Mouse (Mus musculus): Measurements from ENCODE around the gene C1qc. TPM values are rescaled to one million over a fixed set of nuclear protein-coding genes. Genes with fewer than 3 reads are reported as not detected.
A peak's percentile ranks its signal among the peaks of the same experiment; 100 is the strongest.

C1qc gene
- polyA plus RNA-seq, 1 experiment from 2014 or later = 24.2 TPM

DNA sequence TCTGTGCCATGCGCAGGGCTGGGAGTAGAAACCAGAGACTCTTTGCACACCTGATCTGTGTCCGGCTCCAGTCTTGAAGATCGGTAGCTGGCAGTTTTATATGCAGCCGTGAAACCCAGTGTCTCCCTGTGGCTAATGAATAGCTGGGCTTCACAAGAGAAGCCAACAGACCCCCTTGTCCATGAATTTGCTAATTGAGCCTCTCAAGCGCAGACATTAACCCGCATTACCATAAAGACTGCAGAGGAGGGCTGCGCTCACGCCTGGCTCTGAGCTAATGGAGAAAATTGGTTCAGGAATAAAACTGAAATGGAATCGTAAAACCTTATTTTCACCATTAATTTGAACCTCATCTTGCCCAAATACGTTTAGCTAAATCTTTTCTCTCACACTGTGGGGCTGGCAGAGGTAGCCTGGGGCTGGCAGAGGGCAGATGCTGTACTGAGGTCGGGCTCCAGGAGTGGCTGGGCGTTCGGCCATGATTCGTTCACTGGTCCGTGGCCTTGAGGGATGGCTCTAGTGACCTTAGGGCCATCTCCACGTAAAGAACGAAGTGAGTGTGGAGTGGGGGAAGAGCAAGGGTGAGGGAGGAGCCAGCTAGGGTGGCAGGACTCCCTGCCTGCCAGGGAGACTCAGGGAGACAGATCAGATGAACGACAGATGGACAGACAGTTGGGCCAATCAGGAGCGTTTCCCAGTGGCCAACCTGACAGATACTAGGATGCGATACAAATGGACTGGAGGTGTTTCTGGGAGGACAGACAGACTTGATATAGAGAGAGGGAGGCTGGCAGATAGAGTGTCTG lies 23.7 kb upstream of the C1qc start:
- Histone ChIP-seq H3K27ac (replicated peaks) (peak overlapping the region; percentile 43; the same call in 1 of the 2 replicates), H3K4me1 (replicated peaks) (peaks cover 33% of the 10 kb centered on the region), H3K9me3 (no peaks in the 10 kb centered on the region), H3K4me2 (no peak overlapping the region), H3K27me3 (no peaks in the 10 kb centered on the region; the same call in 1 of the 2 replicates), H3K4me3 (no peak overlapping the region), H3K9ac (no peak overlapping the region), H3K36me3 (no peaks in the 10 kb centered on the region)
- no peak for ATAC-seq (ENCODE audit: low FRiP score, low read depth)
- 36% methylated on average over 20 of the region's 20 CpGs for WGBS

DNA sequence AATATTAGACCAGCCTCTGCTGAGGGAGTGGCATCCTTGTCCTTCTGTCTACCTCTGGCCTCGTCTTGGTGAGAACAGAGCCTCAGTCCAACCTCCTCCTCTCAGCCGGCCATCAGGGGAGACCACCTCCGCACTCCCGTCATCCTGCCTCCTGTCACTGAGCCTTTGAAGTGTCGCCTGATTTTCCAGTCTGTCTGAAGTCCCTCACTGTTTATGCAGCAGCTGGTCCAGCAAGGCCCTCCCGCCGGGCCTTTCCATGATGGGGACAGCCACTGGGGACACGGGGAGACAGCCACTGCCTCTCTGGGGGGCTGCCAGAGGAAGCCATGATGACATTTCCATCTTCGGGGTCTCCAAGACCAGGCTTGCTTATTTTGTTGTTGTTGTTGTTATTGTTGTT lies 20.0 kb upstream of the C1qc start:
- Histone ChIP-seq H3K36me3 (no peaks in the 10 kb centered on the region), H3K9ac (no peak overlapping the region), H3K4me1 (replicated peaks) (peaks cover 41% of the 10 kb centered on the region), H3K27me3 (peaks cover 6% of the 10 kb centered on the region; the same call in 1 of the 2 replicates), H3K4me2 (no peak overlapping the region), H3K27ac (replicated peaks) (no peak overlapping the region), H3K4me3 (no peak overlapping the region), H3K9me3 (no peaks in the 10 kb centered on the region)
- 9% methylated on average over 9 of the region's 9 CpGs for WGBS
- no peak for ATAC-seq (ENCODE audit: low FRiP score, low read depth)

DNA sequence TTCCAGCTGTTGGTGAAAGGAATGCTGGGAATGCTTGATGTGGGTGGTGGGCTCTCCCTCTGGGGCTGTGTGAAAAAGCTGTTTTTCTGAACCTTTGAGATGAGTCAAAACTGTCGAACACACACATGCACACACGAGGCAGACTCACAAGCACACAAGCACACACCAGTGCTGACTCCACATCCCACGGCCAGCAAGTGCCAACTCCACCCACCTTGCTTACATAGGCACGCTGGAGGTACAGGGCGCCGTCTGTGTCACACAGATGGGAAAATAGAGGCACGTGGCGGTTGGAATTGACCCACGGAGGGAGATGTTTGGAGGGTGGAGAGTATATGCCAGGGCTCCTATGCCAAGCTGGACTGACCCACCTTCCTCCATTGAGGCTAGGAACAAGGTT lies 18.9 kb upstream of the C1qc start:
- Histone ChIP-seq H3K4me2 (peak overlapping the region; percentile 34; the same call in 1 of the 2 replicates), H3K27me3 (peaks cover 7% of the 10 kb centered on the region; the same call in 1 of the 2 replicates), H3K9ac (no peak overlapping the region), H3K27ac (replicated peaks) (no peak overlapping the region), H3K9me3 (no peaks in the 10 kb centered on the region), H3K36me3 (no peaks in the 10 kb centered on the region), H3K4me3 (no peak overlapping the region), H3K4me1 (replicated peaks) (peaks cover 32% of the 10 kb centered on the region)
- 37% methylated on average over 9 of the region's 9 CpGs for WGBS
- ATAC-seq (ENCODE audit: low FRiP score, low read depth) = no peak

DNA sequence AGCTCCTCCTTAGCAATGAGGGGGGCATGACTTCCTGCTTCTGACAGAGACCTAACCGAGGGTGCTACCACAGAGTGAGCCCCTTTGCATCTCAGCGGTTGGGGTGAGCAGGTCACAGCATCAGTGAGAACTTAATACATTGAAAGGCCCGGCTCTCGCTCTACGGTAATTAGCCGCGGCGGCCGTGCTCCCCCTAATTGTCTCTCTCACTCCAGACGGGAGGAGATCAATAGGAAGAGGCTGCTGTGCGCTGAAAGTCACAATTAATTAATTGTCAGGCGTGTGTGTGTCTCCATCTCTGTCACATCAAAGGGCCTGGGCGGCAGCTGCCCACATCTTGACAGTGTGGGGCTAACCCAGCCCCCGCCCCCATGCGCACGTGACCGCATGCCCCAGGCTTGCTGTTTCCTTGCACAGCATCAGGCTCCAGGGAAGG lies 18.4 kb upstream of the C1qc start:
- Histone ChIP-seq H3K4me1 (replicated peaks) (peaks cover 28% of the 10 kb centered on the region), H3K4me3 (no peak overlapping the region), H3K36me3 (no peaks in the 10 kb centered on the region), H3K9ac (no peak overlapping the region), H3K27ac (replicated peaks) (no peak overlapping the region), H3K27me3 (peaks cover 9% of the 10 kb centered on the region; the same call in 1 of the 2 replicates), H3K9me3 (no peaks in the 10 kb centered on the region), H3K4me2 (peak overlapping the region; percentile 34)
- WGBS = 1% methylated on average over 17 of the region's 17 CpGs
- ATAC-seq (ENCODE audit: low FRiP score, low read depth) = peak; percentile 19; the same call in 1 of the 2 replicates

DNA sequence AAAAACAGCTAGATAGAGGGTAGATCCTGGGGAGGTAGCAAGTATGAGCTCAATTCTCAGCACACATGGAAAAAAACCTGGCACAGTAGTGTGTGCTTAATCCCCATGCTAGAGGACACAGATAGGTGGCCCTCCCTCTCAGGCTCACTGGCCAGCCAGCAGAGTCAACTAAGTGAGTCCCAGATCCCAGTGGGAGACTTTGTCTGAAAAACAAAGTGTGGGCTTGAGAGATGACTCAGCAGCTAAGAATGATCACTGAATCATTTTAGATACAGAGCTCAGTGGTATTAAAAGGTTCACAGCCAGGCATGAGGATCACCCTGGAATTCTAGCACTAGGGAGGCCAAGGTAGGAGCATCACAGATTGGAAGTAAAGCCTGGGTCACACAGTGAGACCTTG lies 14.9 kb upstream of the C1qc start:
- Histone ChIP-seq H3K9ac (no peak overlapping the region), H3K4me2 (no peak overlapping the region), H3K4me1 (replicated peaks) (peaks cover 33% of the 10 kb centered on the region), H3K9me3 (no peaks in the 10 kb centered on the region), H3K27ac (replicated peaks) (no peak overlapping the region), H3K36me3 (no peaks in the 10 kb centered on the region), H3K4me3 (no peak overlapping the region), H3K27me3 (peaks cover 27% of the 10 kb centered on the region)
- ATAC-seq (ENCODE audit: low FRiP score, low read depth) = no peak

DNA sequence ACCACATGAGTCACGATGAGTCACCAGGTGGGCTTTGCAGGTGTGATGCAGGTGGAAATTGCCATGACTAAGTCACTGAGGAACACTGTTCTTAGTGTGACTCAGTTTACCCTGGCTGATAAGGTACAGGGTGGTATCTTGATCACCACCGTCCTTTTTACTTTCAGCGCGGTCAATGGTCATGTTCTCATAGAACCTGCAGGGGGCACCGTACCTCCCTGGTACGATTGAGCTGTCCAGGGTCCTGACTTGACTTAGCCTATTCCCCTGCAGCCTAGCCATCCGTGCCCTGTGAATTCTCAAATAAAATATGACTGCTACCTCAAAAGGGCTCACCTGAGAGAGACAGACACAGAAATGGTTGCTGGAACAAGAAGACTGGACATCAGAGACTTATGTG lies 14.2 kb upstream of the C1qc start:
- ATAC-seq (ENCODE audit: low FRiP score, low read depth) = 0 out of 2 replicates have a peak, but pooled peaks have one; percentile 19
- Histone ChIP-seq H3K36me3 (no peaks in the 10 kb centered on the region), H3K9ac (no peak overlapping the region), H3K4me2 (no peak overlapping the region), H3K27me3 (peaks cover 27% of the 10 kb centered on the region), H3K4me3 (no peak overlapping the region), H3K9me3 (no peaks in the 10 kb centered on the region), H3K27ac (replicated peaks) (no peak overlapping the region), H3K4me1 (replicated peaks) (peaks cover 27% of the 10 kb centered on the region)
- 10% methylated on average over 7 of the region's 7 CpGs for WGBS

DNA sequence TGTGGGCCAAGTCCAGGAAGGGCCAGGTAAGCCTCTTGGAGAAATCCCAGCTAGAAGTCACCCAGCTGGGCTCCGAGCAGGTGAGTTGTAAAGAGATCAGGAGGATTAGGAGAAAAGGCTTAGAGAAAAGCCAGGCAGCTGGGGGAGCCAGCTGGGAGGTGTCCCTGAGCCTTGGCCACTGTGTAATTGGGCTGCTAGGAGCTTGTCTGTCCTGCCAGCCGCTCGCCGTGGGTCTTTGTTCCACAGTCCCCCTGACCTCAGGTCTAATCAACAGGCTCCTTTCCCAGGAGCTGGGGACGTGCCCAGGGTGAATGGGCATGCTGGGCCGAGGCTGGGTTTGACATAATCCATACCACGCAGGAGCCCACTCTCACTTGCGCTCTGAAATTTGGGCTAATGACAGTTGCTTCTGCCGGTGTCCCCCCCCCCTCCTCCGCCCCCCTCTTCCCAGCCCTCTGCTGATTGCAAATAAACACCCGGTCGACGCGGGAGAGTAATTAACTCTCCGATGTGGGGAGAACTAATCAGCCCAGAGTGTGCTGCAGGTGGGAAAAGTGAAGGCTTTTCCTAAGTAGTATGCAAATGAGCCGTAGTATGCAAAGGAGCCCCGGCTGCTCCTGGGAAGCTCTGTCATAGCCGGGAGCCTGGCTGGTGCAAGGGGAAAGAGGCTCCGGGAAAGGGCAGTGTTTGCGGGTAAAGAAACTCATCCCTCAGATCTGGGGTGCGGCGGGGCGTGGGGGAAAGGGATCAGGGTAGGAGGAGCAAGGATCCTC lies 12.1 kb upstream of the C1qc start:
- peaks cover 14% of the 10 kb centered on the region for H3K4me1 ChIP-seq (replicated peaks)
- H3K9me3 ChIP-seq = no peaks in the 10 kb centered on the region
- peak overlapping the region; percentile 48 for H3K4me2 ChIP-seq
- no peak overlapping the region for H3K27ac ChIP-seq (replicated peaks)
- no peak overlapping the region for H3K9ac ChIP-seq
- WGBS = 2% methylated on average over 23 of the region's 23 CpGs
- peak; percentile 24; the same call in 1 of the 2 replicates for ATAC-seq (ENCODE audit: low FRiP score, low read depth)
- H3K36me3 ChIP-seq = no peaks in the 10 kb centered on the region
- H3K4me3 ChIP-seq = 0 out of 2 replicates have a peak overlapping the region, but pooled peaks have one; percentile 8
- H3K27me3 ChIP-seq = peaks cover 27% of the 10 kb centered on the region

DNA sequence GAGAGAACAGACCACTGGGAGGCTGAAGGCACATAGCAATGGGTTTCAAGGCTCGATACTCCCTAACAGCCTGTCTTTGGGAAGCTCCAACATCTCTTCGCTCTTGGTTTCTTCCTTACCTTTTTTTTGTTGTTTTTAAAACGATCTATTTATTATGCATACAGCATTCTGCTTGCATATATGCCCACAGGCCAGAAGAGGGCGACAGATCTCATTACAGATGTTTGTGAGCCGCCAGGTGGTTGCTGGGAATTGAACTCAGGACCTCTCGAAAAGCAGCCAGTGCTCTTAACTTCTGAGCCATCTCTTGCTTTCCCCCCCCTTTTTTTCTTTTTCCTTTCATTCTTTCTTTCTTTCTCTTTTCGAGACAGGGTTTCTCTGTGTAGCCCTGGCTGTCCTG lies 6.3 kb upstream of the C1qc start:
- WGBS = 67% methylated on average over 7 of the region's 7 CpGs

DNA sequence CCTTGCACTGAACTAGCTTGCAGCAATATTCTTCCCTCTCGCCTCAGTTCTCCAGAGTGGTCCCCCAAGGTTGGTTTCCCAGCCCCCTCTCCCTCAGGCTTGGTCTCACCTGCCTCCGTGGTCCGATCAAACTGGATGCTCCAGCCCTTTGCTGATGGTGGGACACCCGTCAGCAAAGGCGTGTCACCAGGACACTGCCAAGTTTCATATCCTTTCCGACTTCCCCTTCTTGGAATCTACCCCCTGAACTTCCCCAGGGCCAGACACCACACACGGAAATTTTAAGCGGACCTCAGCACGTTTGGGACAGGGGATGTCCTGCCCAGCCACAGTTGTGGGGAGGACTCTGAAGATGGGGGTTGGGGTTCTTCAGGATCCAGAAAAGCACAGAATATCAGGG lies 5.8 kb upstream of the C1qc start, which contains the start of gene C1qa:
Gene C1qa (minus strand): TSS at position 167 of the 400 bp plus-strand sequence.
- no peak within 1 kb of the TSS for H3K27ac ChIP-seq (replicated peaks)
- peaks cover 27% of the 10 kb centered on the region for H3K27me3 ChIP-seq
- 80% methylated on average over 9 of the region's 9 CpGs for WGBS
- H3K9me3 ChIP-seq = no peaks in the 10 kb centered on the region
- no peak for ATAC-seq (ENCODE audit: low FRiP score, low read depth)
- peaks cover 13% of the 10 kb centered on the region for H3K4me1 ChIP-seq (replicated peaks)
- no peak within 1 kb of the TSS for H3K4me3 ChIP-seq
- H3K36me3 ChIP-seq = no peaks in the 10 kb centered on the region
- no peak within 1 kb of the TSS for H3K4me2 ChIP-seq
- H3K9ac ChIP-seq = no peak within 1 kb of the TSS

More for the DNA sequence above, 6.3 kb upstream of the C1qc start:
- Histone ChIP-seq H3K9me3 (no peaks in the 10 kb centered on the region), H3K27me3 (peaks cover 31% of the 10 kb centered on the region), H3K9ac (no peak overlapping the region), H3K4me3 (no peak overlapping the region), H3K27ac (replicated peaks) (no peak overlapping the region), H3K4me2 (no peak overlapping the region), H3K4me1 (replicated peaks) (peaks cover 11% of the 10 kb centered on the region), H3K36me3 (no peaks in the 10 kb centered on the region)
- ATAC-seq (ENCODE audit: low FRiP score, low read depth) = no peak

DNA sequence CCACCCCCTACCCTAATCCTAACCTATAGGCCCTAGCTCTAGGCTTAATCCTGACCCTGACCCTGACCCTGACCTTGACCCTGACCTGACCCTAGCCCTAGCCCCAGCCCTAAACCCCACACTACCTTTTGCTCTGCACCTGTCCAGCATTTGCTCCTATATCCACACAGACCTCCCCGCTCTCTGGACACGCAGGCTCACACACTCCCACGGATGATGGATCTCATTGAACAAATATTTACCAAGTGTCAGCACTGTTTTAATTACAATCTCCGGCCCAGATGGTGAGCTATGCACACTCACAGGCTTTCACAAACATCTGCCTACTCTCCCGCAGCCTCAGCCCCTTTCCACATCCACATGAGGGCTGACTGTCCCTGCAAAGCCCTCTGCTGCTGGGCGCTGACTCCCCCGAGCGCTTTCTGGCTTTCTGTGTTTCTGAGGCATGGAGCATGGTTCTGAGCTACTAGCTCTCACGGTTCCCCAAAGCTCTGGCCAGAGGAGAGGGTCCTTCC lies 5.3 kb upstream of the C1qc start:
- H3K27ac ChIP-seq (replicated peaks) = no peak overlapping the region
- H3K4me3 ChIP-seq = no peak overlapping the region
- H3K4me1 ChIP-seq (replicated peaks) = peaks cover 13% of the 10 kb centered on the region
- no peak for ATAC-seq (ENCODE audit: low FRiP score, low read depth)
- H3K9ac ChIP-seq = no peak overlapping the region
- peaks cover 25% of the 10 kb centered on the region for H3K27me3 ChIP-seq
- WGBS = 58% methylated on average over 9 of the region's 9 CpGs
- no peaks in the 10 kb centered on the region for H3K36me3 ChIP-seq
- no peaks in the 10 kb centered on the region for H3K9me3 ChIP-seq
- no peak overlapping the region for H3K4me2 ChIP-seq

DNA sequence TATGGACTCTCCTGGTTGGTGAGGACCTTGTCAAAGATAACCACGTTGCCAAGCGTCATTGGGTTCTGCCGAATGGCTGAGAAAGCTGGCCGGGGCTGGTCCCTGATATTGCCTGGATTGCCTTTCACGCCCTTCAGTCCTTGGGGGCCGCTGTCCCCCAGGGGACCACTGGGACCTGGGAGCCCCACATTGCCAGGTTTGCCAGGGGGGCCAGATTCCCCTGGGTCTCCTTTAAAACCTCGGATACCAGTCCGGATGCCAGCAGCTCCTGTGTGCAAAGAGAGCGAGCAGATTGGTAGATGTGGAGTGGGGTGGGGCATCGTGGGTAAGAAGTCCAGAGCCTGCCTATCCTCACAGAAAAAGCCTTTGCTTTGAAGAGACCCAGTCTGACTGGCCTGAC lies 3.6 kb upstream of the C1qc start:
- Histone ChIP-seq H3K4me2 (no peak overlapping the region), H3K27me3 (peaks cover 25% of the 10 kb centered on the region)
- 41% methylated on average over 10 of the region's 10 CpGs for WGBS

DNA sequence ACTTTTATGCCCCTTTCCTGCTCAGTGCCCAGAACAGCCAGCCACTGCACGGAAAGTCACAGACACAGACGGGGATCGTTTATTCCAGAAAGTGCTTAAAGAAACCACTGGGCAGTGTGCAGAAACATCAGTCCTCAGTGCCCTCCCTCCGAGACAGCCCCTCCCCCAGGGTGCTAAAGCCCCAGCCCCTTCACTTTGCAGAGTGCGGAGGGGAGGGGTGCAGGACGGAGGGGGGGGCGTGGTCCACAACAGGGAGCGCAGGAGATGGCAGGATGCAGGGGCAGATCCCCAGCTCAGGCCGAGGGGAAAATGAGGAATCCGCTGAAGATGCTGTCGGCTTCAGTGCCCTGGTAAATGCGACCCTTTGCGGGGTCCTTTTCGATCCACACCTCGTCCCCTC lies 3.0 kb upstream of the C1qc start:
- Histone ChIP-seq H3K4me1 (replicated peaks) (peaks cover 13% of the 10 kb centered on the region), H3K9ac (no peak overlapping the region), H3K4me3 (0 out of 2 replicates have a peak overlapping the region, but pooled peaks have one; percentile 3), H3K36me3 (no peaks in the 10 kb centered on the region), H3K27ac (replicated peaks) (no peak overlapping the region), H3K27me3 (peaks cover 28% of the 10 kb centered on the region), H3K9me3 (no peaks in the 10 kb centered on the region), H3K4me2 (peak overlapping the region; percentile 40)
- no peak for ATAC-seq (ENCODE audit: low FRiP score, low read depth)
- 6% methylated on average over 15 of the region's 15 CpGs for WGBS

More for the DNA sequence above, 3.6 kb upstream of the C1qc start:
- ATAC-seq (ENCODE audit: low FRiP score, low read depth) = no peak
- no peaks in the 10 kb centered on the region for H3K9me3 ChIP-seq
- no peaks in the 10 kb centered on the region for H3K36me3 ChIP-seq
- peaks cover 13% of the 10 kb centered on the region for H3K4me1 ChIP-seq (replicated peaks)
- H3K27ac ChIP-seq (replicated peaks) = no peak overlapping the region
- no peak overlapping the region for H3K9ac ChIP-seq
- H3K4me3 ChIP-seq = no peak overlapping the region
